Mouse (Mus musculus) midbrain, postnatal 0 days (tissue): ENCODE measurements at regions not wholly inside any gene's neighbourhood (a gene's known extent, or its start where the extent isn't known, plus 50 kb on each side); places are given as distances from the start of the nearest gene placed in this dataset.

Source experiments
- ATAC-seq: fragments of 200-750 bp; cut with Nextera tagmentation; 2 replicates; pipeline ENCODE4 v1.8.0; 2017; ENCODE audit warnings: moderate number of reproducible peaks, mild to moderate bottlenecking, moderate TSS enrichment, moderate library complexity; ENCODE audit not compliant: low FRiP score
- DNase-seq: peaks from one replicate; pipeline ENCODE4 v3.0.0-alpha.2; 2015; ENCODE audit warnings: low spot score
- H3K27ac ChIP-seq: fragments of 300-500 bp; sonication (generic); 2 replicates; pipeline ENCODE4 v1.5.1; 2014; ENCODE audit warnings: low read depth, mild to moderate bottlenecking, low read length, mixed read lengths
- H3K27me3 ChIP-seq: fragments of 300-500 bp; sonication (generic); 2 replicates; pipeline ENCODE4 v1.6.1; 2014; ENCODE audit warnings: low read length, control low read depth, mixed read lengths; ENCODE audit not compliant: insufficient read depth
- H3K36me3 ChIP-seq: fragments of 300-500 bp; sonication (generic); 2 replicates; pipeline ENCODE4 v1.6.1; 2014; ENCODE audit warnings: low read length, control low read depth, mixed read lengths; ENCODE audit not compliant: insufficient read depth
- H3K4me1 ChIP-seq: fragments of 300-500 bp; sonication (generic); 2 replicates; pipeline ENCODE4 v1.6.1; 2014; ENCODE audit warnings: mild to moderate bottlenecking, control low read depth, antibody characterized with exemption, low read length, mixed read lengths; ENCODE audit not compliant: insufficient read depth
- H3K4me2 ChIP-seq: fragments of 300-500 bp; sonication (generic); 2 replicates; pipeline ENCODE4 v1.6.1; 2014; ENCODE audit warnings: low read depth, mild to moderate bottlenecking, low read length, mixed read lengths; ENCODE audit not compliant: poor library complexity, severe bottlenecking
- H3K4me3 ChIP-seq: fragments of 300-500 bp; sonication (generic); 2 replicates; pipeline ENCODE4 v1.5.1; 2014; ENCODE audit warnings: low read depth, mild to moderate bottlenecking, low read length, moderate library complexity
- H3K9ac ChIP-seq: fragments of 300-500 bp; sonication (generic); replicated peaks from 2 replicates; pipeline ENCODE4 v1.6.1; 2014; ENCODE audit warnings: mild to moderate bottlenecking, low read length, moderate library complexity, mixed read lengths; ENCODE audit not compliant: poor library complexity, severe bottlenecking
- H3K9me3 ChIP-seq: fragments of 300-500 bp; sonication (generic); 2 replicates; pipeline ENCODE4 v1.6.1; 2016; ENCODE audit warnings: low read length, control low read depth
- CTCF ChIP-seq: IDR thresholded peaks from 2 replicates; pipeline ENCODE4 v1.5.1; 2016; ENCODE audit warnings: antibody characterized with exemption, mild to moderate bottlenecking
- WGBS: fragments of 180-500 bp; shearing (Covaris S2); extraction: QIAGEN DNeasy Blood & Tissue Kit; methylation state at CpG from one replicate; pipeline ENCODE4 v1.1.7; 2014; 5-methylcytosine and 5-hydroxymethylcytosine counted together

- Histone ChIP-seq H3K36me3 (no peaks in the 10 kb centered on the region), H3K9ac (no peak overlapping the region), H3K4me1 (peaks cover 9% of the 10 kb centered on the region), H3K9me3 (no peaks in the 10 kb centered on the region), H3K4me2 (no peak overlapping the region), H3K27ac (no peak overlapping the region), H3K27me3 (no peaks in the 10 kb centered on the region), H3K4me3 (no peak overlapping the region)
- ATAC-seq, result no peak
- WGBS, result 93% methylated on average over 3 of the region's 3 CpGs
- TF ChIP-seq CTCF, result no peak
- DNase-seq, result no peak
These were observed 186.5 kb downstream of the Fam43a start for GRCm38 (mm10) chr16:30786060-30786459.

- no peak for TF ChIP-seq CTCF
- 87% methylated on average over 1 of the region's 1 CpGs for WGBS
These were observed 187.8 kb downstream of the Fam43a start for GRCm38 (mm10) chr16:30787351-30787750.

GRCm38 (mm10) chr16:30788321-30788781 lies 188.8 kb downstream of the Fam43a start:
- Histone ChIP-seq H3K4me1 (peaks cover 9% of the 10 kb centered on the region), H3K36me3 (no peaks in the 10 kb centered on the region), H3K4me3 (no peak overlapping the region), H3K27me3 (no peaks in the 10 kb centered on the region), H3K9ac (no peak overlapping the region), H3K9me3 (no peaks in the 10 kb centered on the region), H3K27ac (no peak overlapping the region), H3K4me2 (no peak overlapping the region)
- no peak for TF ChIP-seq CTCF
- 86% methylated on average over 11 of the region's 11 CpGs for WGBS
- ATAC-seq (no peak), DNase-seq (no peak)

More at GRCm38 (mm10) chr16:30787351-30787750, 187.8 kb downstream of the Fam43a start:
- Histone ChIP-seq H3K36me3 (no peaks in the 10 kb centered on the region), H3K27me3 (no peaks in the 10 kb centered on the region), H3K4me3 (no peak overlapping the region), H3K9ac (no peak overlapping the region), H3K27ac (no peak overlapping the region), H3K9me3 (no peaks in the 10 kb centered on the region), H3K4me1 (peaks cover 9% of the 10 kb centered on the region), H3K4me2 (no peak overlapping the region)
- DNase-seq, result no peak
- ATAC-seq, result no peak

- 88% methylated on average over 15 of the region's 15 CpGs for WGBS
These were observed 189.6 kb downstream of the Fam43a start for GRCm38 (mm10) chr16:30788944-30789781.

GRCm38 (mm10) chr16:30790036-30790435 lies 190.5 kb downstream of the Fam43a start:
- H3K27ac ChIP-seq, result 0 out of 2 replicates have a peak overlapping the region, but pooled peaks have one; percentile 55
- WGBS, result 46% methylated on average over 3 of the region's 3 CpGs
- H3K4me1 ChIP-seq, result peaks cover 9% of the 10 kb centered on the region
- no peaks in the 10 kb centered on the region for H3K36me3 ChIP-seq
- DNase-seq (peak; percentile 47), ATAC-seq (no peak)
- no peak overlapping the region for H3K4me3 ChIP-seq
- H3K4me2 ChIP-seq, result no peak overlapping the region
- no peak overlapping the region for H3K9ac ChIP-seq
- H3K9me3 ChIP-seq, result no peaks in the 10 kb centered on the region
- H3K27me3 ChIP-seq, result no peaks in the 10 kb centered on the region
- no peak for TF ChIP-seq CTCF

More at GRCm38 (mm10) chr16:30788944-30789781, 189.6 kb downstream of the Fam43a start:
- Histone ChIP-seq H3K27me3 (no peaks in the 10 kb centered on the region), H3K4me3 (no peak overlapping the region), H3K9me3 (no peaks in the 10 kb centered on the region), H3K4me2 (no peak overlapping the region), H3K9ac (no peak overlapping the region), H3K36me3 (no peaks in the 10 kb centered on the region), H3K27ac (no peak overlapping the region), H3K4me1 (peaks cover 9% of the 10 kb centered on the region)
- DNase-seq, result no peak
- no peak for ATAC-seq
- TF ChIP-seq CTCF, result no peak

- Histone ChIP-seq H3K9me3 (no peaks in the 10 kb centered on the region), H3K4me3 (no peak overlapping the region), H3K27ac (0 out of 2 replicates have a peak overlapping the region, but pooled peaks have one; percentile 55), H3K4me1 (peaks cover 9% of the 10 kb centered on the region), H3K36me3 (no peaks in the 10 kb centered on the region), H3K27me3 (no peaks in the 10 kb centered on the region), H3K9ac (no peak overlapping the region), H3K4me2 (no peak overlapping the region)
- peak; percentile 51 for DNase-seq
- ATAC-seq, result peak; percentile 56; the same call in 1 of the 2 replicates
- TF ChIP-seq CTCF, result no peak
- 15% methylated on average over 4 of the region's 4 CpGs for WGBS
These were observed 191.1 kb downstream of the Fam43a start for GRCm38 (mm10) chr16:30790551-30791001.
